Mouse (Mus musculus) heart, embryonic 14.5 days (tissue): Measurements from ENCODE around the gene Tmem258. TPM values are rescaled to one million over a fixed set of nuclear protein-coding genes. Genes with fewer than 3 reads are reported as not detected.

ENCODE experiments used
- ATAC-seq: fragments of 200-750 bp; cut with Nextera tagmentation; 2 replicates; pipeline ENCODE4 v1.8.0; 2017; ENCODE audit warnings: low read depth, moderate TSS enrichment; ENCODE audit not compliant: insufficient number of reproducible peaks, insufficient read depth, low FRiP score
- H3K27ac ChIP-seq, 2 experiments: fragments of 200-500 bp in 1 of 2; fragments of 300-500 bp in 1 of 2; sonication (generic) in 1 of 2; replicated peaks in 1 of 2; 2 replicates each; pipeline ENCODE4 v1.5.1; 2012 to 2014; ENCODE audit warnings: low read depth in 2 of 2, low read length in 2 of 2, control low read depth in 1 of 2, mild to moderate bottlenecking in 1 of 2, mixed read lengths in 1 of 2; ENCODE audit not compliant: control insufficient read depth in 1 of 2, insufficient read depth in 1 of 2
- H3K27me3 ChIP-seq: fragments of 300-500 bp; sonication (generic); 2 replicates; pipeline ENCODE4 v1.6.1; 2014; ENCODE audit warnings: mild to moderate bottlenecking, low read length, control low read depth; ENCODE audit not compliant: control insufficient read depth, insufficient read depth
- H3K36me3 ChIP-seq: fragments of 300-500 bp; sonication (generic); 2 replicates; pipeline ENCODE4 v1.6.1; 2014; ENCODE audit warnings: mild to moderate bottlenecking, control low read depth, low read length, mixed read lengths; ENCODE audit not compliant: control insufficient read depth, insufficient read depth
- H3K4me1 ChIP-seq, 2 experiments: fragments of 200-500 bp in 1 of 2; fragments of 300-500 bp in 1 of 2; sonication (generic) in 1 of 2; 2 replicates each; pipeline ENCODE4 v1.6.1; 2012 to 2014; ENCODE audit warnings: low read length in 2 of 2, control low read depth in 1 of 2, mixed read lengths in 1 of 2; ENCODE audit not compliant: control insufficient read depth in 2 of 2, insufficient read depth in 2 of 2
- H3K4me2 ChIP-seq: fragments of 300-500 bp; sonication (generic); 2 replicates; pipeline ENCODE4 v1.6.1; 2014; ENCODE audit warnings: mild to moderate bottlenecking, low read length
- H3K4me3 ChIP-seq, 2 experiments: fragments of 200-500 bp in 1 of 2; fragments of 300-500 bp in 1 of 2; sonication (generic) in 1 of 2; 2 replicates each; pipeline ENCODE4 v1.5.1; 2012 to 2014; ENCODE audit warnings: low read length in 2 of 2, mild to moderate bottlenecking in 2 of 2, control low read depth in 1 of 2, low read depth in 1 of 2, moderate library complexity in 1 of 2; ENCODE audit not compliant: control insufficient read depth in 1 of 2, insufficient read depth in 1 of 2
- H3K9ac ChIP-seq: fragments of 300-500 bp; sonication (generic); 2 replicates; pipeline ENCODE4 v1.6.1; 2014; ENCODE audit warnings: mild to moderate bottlenecking, low read length
- H3K9me3 ChIP-seq: fragments of 300-500 bp; sonication (generic); 2 replicates; pipeline ENCODE4 v1.6.1; 2016; ENCODE audit warnings: low read length, control low read depth; ENCODE audit not compliant: control insufficient read depth
- WGBS: fragments of 180-500 bp; shearing (Covaris S2); extraction: QIAGEN DNeasy Blood & Tissue Kit; methylation state at CpG from one replicate; pipeline ENCODE4 v1.1.7; 2014; 5-methylcytosine and 5-hydroxymethylcytosine counted together
- polyA plus RNA-seq: library from polyadenylated mRNA; unstranded; fragments of >200 nt; fragmentation: Nextera tagmentation; extraction: Ambion mirVana; gene quantifications from 2 replicates; pipeline ENCODE4 v1.2.1, GENCODE M21; 2014

Gene Tmem258
- polyA plus RNA-seq, 1 experiment from 2014 or later, result 491 TPM

DNA sequence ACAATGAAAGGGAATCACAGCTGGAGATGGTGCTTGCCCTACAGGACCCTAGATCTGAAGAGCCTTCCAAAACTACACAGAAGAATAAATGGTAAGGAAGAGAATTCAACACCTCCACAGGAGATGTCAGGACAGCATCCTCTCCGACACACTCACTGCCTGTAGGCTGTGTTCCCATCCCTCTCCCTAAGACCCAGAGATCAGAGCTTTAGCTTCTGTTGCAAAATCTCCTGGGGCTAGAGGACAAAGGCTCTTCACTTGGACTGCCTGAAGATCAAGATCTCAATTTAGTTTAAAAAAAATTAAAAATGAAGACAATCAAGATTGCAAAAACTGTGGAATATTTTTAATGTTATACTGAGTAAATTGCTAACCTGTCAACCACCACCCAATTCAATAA, 27.3 kb upstream of the Tmem258 start:
- Histone ChIP-seq H3K36me3 (no peaks in the 10 kb centered on the region), H3K4me3 (no peak overlapping the region), H3K27ac (no peak overlapping the region), H3K9me3 (0 out of 2 replicates have a peak, but pooled peaks cover 2% of the 10 kb centered on the region), H3K27me3 (no peaks in the 10 kb centered on the region), H3K9ac (no peak overlapping the region), H3K4me2 (no peak overlapping the region), H3K4me1 (peaks cover 14 to 18% of the 10 kb centered on the region in 2 experiments)
- no peak for ATAC-seq
- WGBS, result 67% methylated on average over 1 of the region's 1 CpGs

DNA sequence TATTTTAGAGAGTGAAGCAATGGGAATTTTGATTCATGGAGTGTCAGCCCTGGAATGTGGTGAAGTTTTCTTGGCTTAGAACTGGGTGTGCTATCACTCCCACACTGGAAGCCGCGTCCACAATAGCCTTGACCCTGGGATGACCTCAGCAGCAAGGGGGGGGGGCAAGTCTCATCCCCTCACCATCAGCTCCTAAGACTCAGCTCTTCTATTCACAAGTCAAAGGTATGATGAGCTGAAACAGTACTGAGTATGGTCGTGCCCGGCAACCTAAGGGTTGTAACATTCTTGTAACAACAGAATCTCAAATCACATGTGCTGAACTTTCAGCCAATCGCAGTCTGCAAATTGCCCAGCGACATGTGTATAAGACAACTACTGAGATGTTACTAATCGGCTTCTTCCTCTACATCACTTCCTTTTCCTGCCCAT, 26.9 kb upstream of the Tmem258 start:
- 30% methylated on average over 7 of the region's 7 CpGs for WGBS

DNA sequence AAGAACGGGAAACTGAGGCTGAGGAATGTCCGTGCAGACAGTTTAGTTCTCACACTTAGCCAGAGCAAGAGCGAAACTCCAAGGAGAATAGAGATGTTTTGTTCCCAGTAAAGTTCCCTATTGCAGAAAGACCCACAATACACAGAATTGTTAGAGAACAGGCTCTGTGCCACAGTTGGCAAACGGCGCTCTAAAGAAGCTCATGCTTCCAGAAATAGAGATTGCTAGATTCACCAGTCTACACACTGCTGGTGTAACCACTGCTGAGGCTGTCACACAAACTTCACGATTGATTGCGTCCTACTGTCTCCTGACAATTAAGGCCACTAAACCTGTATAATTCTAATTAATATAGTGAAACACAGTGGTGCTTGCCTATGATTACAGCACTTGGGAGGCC, 22.6 kb upstream of the Tmem258 start:
- no peak overlapping the region for H3K27ac ChIP-seq
- no peaks in the 10 kb centered on the region for H3K27me3 ChIP-seq
- H3K4me1 ChIP-seq, result peaks cover 19 to 31% of the 10 kb centered on the region in 2 experiments
- H3K9ac ChIP-seq, result no peak overlapping the region
- no peak overlapping the region for H3K4me3 ChIP-seq
- no peak overlapping the region for H3K4me2 ChIP-seq
- 0 out of 2 replicates have a peak, but pooled peaks cover 2% of the 10 kb centered on the region for H3K9me3 ChIP-seq
- H3K36me3 ChIP-seq, result peaks cover 17% of the 10 kb centered on the region
- ATAC-seq, result no peak
- 86% methylated on average over 7 of the region's 7 CpGs for WGBS

More for the DNA sequence above, 26.9 kb upstream of the Tmem258 start:
- no peaks in the 10 kb centered on the region for H3K27me3 ChIP-seq
- peaks cover 14 to 18% of the 10 kb centered on the region in 2 experiments for H3K4me1 ChIP-seq
- H3K27ac ChIP-seq, result peak overlapping the region in 1 of 2 experiments; percentile 73; a peak in 2 of 4 replicates
- H3K4me2 ChIP-seq, result no peak overlapping the region; the same call in 1 of the 2 replicates
- no peak for ATAC-seq
- H3K9ac ChIP-seq, result no peak overlapping the region
- H3K9me3 ChIP-seq, result 0 out of 2 replicates have a peak, but pooled peaks cover 2% of the 10 kb centered on the region
- H3K4me3 ChIP-seq, result no peak overlapping the region
- no peaks in the 10 kb centered on the region for H3K36me3 ChIP-seq

DNA sequence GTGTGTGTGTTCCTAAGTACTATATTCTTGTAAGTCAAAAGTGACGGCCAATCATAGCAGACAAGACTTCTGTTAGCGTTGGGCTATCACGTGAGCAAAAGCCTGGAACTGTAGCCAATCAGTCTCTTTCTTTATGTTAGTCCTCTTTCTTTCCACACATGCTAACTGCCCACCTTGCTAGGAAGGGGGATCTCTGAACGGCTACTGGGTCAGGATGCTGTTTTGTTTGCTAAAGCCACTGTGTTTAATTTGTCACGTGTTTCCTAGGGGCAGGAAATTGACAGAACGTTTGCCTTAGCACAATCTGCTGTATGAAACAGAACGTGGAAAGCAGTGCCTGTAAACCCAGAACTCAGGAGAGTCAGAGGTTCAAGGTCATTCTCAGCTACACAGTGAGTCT, 21.7 kb upstream of the Tmem258 start:
- no peak for ATAC-seq
- Histone ChIP-seq H3K27ac (peak overlapping the region; percentile 18 to 90; a peak in 3 of 4 replicates), H3K27me3 (no peaks in the 10 kb centered on the region), H3K4me1 (peaks cover 14 to 22% of the 10 kb centered on the region in 2 experiments), H3K9ac (peak overlapping the region; percentile 86), H3K36me3 (peaks cover 26% of the 10 kb centered on the region), H3K9me3 (0 out of 2 replicates have a peak, but pooled peaks cover 2% of the 10 kb centered on the region), H3K4me3 (peak overlapping the region; percentile 29 to 91), H3K4me2 (peak overlapping the region; percentile 90)
- 30% methylated on average over 7 of the region's 7 CpGs for WGBS

DNA sequence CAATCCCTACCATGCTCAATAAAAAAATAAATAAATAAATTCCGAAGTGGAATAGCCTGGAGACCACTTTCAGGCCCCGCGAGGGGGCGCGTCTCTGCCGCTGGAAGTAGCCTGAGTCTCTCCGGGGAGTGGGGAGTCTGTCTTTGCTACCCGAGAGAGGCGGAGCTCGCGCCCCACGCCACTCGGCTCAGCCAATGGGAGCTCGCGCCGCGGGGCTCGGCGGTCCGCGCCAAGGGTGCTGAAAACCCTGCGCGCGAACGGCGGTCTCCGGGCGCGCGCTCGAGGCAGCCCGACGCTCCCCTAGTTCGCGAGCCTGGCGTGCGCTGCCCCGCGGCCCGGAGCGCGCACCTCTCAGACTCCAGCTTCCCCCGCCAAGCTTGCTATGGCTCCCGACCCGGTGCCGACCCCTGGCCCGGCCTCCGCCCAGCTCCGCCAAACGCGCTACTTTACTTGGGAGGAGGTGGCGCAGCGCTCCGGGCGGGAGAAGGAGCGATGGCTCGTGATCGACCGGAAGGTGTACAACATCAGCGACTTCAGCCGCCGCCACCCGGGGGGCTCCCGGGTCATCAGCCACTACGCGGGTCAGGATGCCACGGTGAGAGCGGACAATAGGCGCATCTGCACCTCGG, 21.0 kb upstream of the Tmem258 start, which contains the start of gene Fads1:
Gene Fads1, plus strand, starts transcription at position 219 of the 629 bp plus-strand sequence.
- Histone ChIP-seq H3K27me3 (no peaks in the 10 kb centered on the region), H3K27ac (peak within 1 kb of the TSS; percentile 87 to 90), H3K9me3 (0 out of 2 replicates have a peak, but pooled peaks cover 2% of the 10 kb centered on the region), H3K4me2 (peak within 1 kb of the TSS; percentile 90), H3K4me3 (peak within 1 kb of the TSS; percentile 82 to 91), H3K9ac (peak within 1 kb of the TSS; percentile 86), H3K4me1 (peaks cover 14 to 21% of the 10 kb centered on the region in 2 experiments), H3K36me3 (peaks cover 32% of the 10 kb centered on the region)
- ATAC-seq, result peak; percentile 96
- under 1% methylated on average over 69 of the region's 70 CpGs for WGBS

DNA sequence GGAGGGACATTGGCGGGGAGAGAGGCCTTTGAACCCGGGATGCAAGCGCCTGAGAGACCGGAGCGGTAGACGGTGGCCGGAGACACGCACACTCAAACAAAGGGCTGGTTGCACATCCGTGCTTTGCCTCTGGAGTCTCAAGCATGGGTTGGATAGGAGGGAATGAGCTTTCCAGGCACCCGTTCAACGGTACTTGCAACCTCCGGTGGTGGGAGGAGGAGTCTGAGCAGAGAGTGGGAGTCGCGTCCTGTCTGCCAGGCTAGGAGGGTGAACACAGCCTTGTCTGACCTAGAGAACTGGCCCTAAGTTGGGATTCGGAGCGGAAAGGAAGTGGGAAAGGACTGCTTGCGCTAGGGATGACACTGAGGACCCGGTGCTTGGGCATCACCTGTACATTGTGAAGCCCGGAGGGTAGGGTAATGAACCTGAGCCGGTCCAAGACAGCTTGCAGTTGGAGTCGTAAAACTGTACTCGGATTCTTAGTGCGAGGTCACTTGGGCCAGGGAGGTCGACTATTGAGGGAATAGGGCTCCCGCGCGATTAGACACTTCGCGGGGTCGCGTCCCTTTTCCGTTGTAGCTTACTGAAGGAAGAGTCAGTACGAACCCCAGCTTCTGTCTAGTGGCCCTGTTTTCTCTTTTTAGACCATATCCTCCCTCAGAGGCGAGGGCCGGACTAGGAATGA, 20.4 kb upstream of the Tmem258 start:
- H3K4me3 ChIP-seq, result peak overlapping the region; percentile 82 to 91
- peak overlapping the region; percentile 86 for H3K9ac ChIP-seq
- peaks cover 39% of the 10 kb centered on the region for H3K36me3 ChIP-seq
- peaks cover 14 to 21% of the 10 kb centered on the region in 2 experiments for H3K4me1 ChIP-seq
- H3K27ac ChIP-seq, result peak overlapping the region; percentile 87 to 90
- no peaks in the 10 kb centered on the region for H3K9me3 ChIP-seq
- peak overlapping the region; percentile 90 for H3K4me2 ChIP-seq
- no peaks in the 10 kb centered on the region for H3K27me3 ChIP-seq
- WGBS, result 2% methylated on average over 35 of the region's 35 CpGs
- ATAC-seq, result peak; percentile 54

DNA sequence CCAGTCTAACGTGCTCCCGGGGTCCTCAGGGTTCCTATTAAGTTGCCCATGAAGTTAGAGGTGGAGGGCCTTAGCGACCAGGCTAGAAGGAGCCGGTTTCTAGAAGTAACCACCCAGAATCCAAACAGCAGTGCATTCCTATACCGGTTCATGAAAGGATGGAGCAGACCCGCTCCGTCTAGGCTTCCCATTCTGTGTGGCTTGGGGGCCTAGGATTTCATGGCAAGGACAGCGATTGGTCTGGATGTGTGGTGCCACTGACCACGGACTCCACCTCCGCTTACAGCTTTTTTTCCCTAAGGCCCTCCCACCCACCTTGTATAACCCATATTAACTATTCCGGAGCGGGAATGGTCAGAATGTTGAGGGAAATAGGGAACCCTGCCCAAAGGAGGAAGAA, 19.7 kb upstream of the Tmem258 start:
- Histone ChIP-seq H3K36me3 (peaks cover 45% of the 10 kb centered on the region), H3K4me3 (peak overlapping the region; percentile 82 to 91), H3K4me2 (peak overlapping the region; percentile 90), H3K27me3 (no peaks in the 10 kb centered on the region), H3K27ac (peak overlapping the region in 1 of 2 experiments; percentile 90; a peak in 1 of 4 replicates), H3K9me3 (no peaks in the 10 kb centered on the region), H3K9ac (peak overlapping the region; percentile 86), H3K4me1 (peaks cover 14 to 21% of the 10 kb centered on the region in 2 experiments)
- no peak for ATAC-seq
- WGBS, result 33% methylated on average over 12 of the region's 12 CpGs
